Mouse (Mus musculus): ENCODE measurements around the gene Angptl6. TPM values are rescaled to one million over a fixed set of nuclear protein-coding genes. Genes with fewer than 3 reads are reported as not detected.

Angptl6 gene
- polyA plus RNA-seq, 1 experiment from 2014 or later = 2.2 TPM

GRCm38 (mm10) chr9:20888386-20888765, 8.8 kb upstream of the Angptl6 start:
- H3K36me3 ChIP-seq (ENCODE audit: control insufficient read depth, insufficient read depth, low read length) = peaks cover 42% of the 10 kb centered on the region
- H3K4me3 ChIP-seq (ENCODE audit: low read length) = peak overlapping the region; percentile 96
- no peaks in the 10 kb centered on the region for H3K27me3 ChIP-seq (ENCODE audit: control insufficient read depth, insufficient read depth, low read length)
- no peaks in the 10 kb centered on the region for H3K9me3 ChIP-seq (ENCODE audit: control insufficient read depth, low read length)
- 0 out of 2 replicates have a peak, but pooled peaks cover 5% of the 10 kb centered on the region for H3K4me1 ChIP-seq (ENCODE audit: control insufficient read depth, insufficient read depth, low read length)
- peak overlapping the region; percentile 88 for H3K9ac ChIP-seq (ENCODE audit: low read depth, low read length)
- peak overlapping the region; percentile 60 for H3K27ac ChIP-seq (ENCODE audit: low read depth, low read length)
- no peak; the same call in 1 of the 2 replicates for ATAC-seq (ENCODE audit: low FRiP score, low TSS enrichment)
- under 1% methylated on average over 28 of the region's 30 CpGs for WGBS
- H3K4me2 ChIP-seq (replicated peaks; ENCODE audit: low read depth, low read length) = peak overlapping the region; percentile 81

- Histone ChIP-seq H3K36me3 (ENCODE audit: control insufficient read depth, insufficient read depth, low read length) (peaks cover 37% of the 10 kb centered on the region), H3K27me3 (ENCODE audit: control insufficient read depth, insufficient read depth, low read length) (no peaks in the 10 kb centered on the region), H3K9ac (ENCODE audit: low read depth, low read length) (peak within 1 kb of the TSS; percentile 88), H3K9me3 (ENCODE audit: control insufficient read depth, low read length) (no peaks in the 10 kb centered on the region), H3K4me2 (replicated peaks; ENCODE audit: low read depth, low read length) (peak within 1 kb of the TSS; percentile 81), H3K4me3 (ENCODE audit: low read length) (peak within 1 kb of the TSS; percentile 96), H3K4me1 (ENCODE audit: control insufficient read depth, insufficient read depth, low read length) (0 out of 2 replicates have a peak, but pooled peaks cover 5% of the 10 kb centered on the region), H3K27ac (ENCODE audit: low read depth, low read length) (peak within 1 kb of the TSS; percentile 95)
- under 1% methylated on average over 36 of the region's 43 CpGs for WGBS
- peak; percentile 97 for ATAC-seq (ENCODE audit: low FRiP score, low TSS enrichment)
These were observed 8.3 kb upstream of the Angptl6 start, which contains the start of gene Ppan for GRCm38 (mm10) chr9:20887704-20888385. Ppan (plus strand) TSS chr9:20888175.

- ATAC-seq (ENCODE audit: low FRiP score, low TSS enrichment) = no peak
- Histone ChIP-seq H3K27me3 (ENCODE audit: control insufficient read depth, insufficient read depth, low read length) (no peaks in the 10 kb centered on the region), H3K4me1 (ENCODE audit: control insufficient read depth, insufficient read depth, low read length) (0 out of 2 replicates have a peak, but pooled peaks cover 5% of the 10 kb centered on the region), H3K4me3 (ENCODE audit: low read length) (no peak overlapping the region), H3K9ac (ENCODE audit: low read depth, low read length) (no peak overlapping the region), H3K9me3 (ENCODE audit: control insufficient read depth, low read length) (no peaks in the 10 kb centered on the region), H3K27ac (ENCODE audit: low read depth, low read length) (no peak overlapping the region), H3K4me2 (replicated peaks; ENCODE audit: low read depth, low read length) (no peak overlapping the region), H3K36me3 (ENCODE audit: control insufficient read depth, insufficient read depth, low read length) (peaks cover 31% of the 10 kb centered on the region)
- 89% methylated on average over 6 of the region's 6 CpGs for WGBS
These were observed 7.7 kb upstream of the Angptl6 start for GRCm38 (mm10) chr9:20887191-20887590.

GRCm38 (mm10) chr9:20886563-20886962, 7.0 kb upstream of the Angptl6 start:
- 0 out of 2 replicates have a peak, but pooled peaks cover 5% of the 10 kb centered on the region for H3K4me1 ChIP-seq (ENCODE audit: control insufficient read depth, insufficient read depth, low read length)
- 98% methylated on average over 2 of the region's 2 CpGs for WGBS
- H3K9me3 ChIP-seq (ENCODE audit: control insufficient read depth, low read length) = no peaks in the 10 kb centered on the region
- H3K9ac ChIP-seq (ENCODE audit: low read depth, low read length) = no peak overlapping the region
- H3K4me2 ChIP-seq (replicated peaks; ENCODE audit: low read depth, low read length) = no peak overlapping the region
- no peaks in the 10 kb centered on the region for H3K27me3 ChIP-seq (ENCODE audit: control insufficient read depth, insufficient read depth, low read length)
- H3K4me3 ChIP-seq (ENCODE audit: low read length) = no peak overlapping the region
- H3K27ac ChIP-seq (ENCODE audit: low read depth, low read length) = no peak overlapping the region
- H3K36me3 ChIP-seq (ENCODE audit: control insufficient read depth, insufficient read depth, low read length) = peaks cover 24% of the 10 kb centered on the region
- ATAC-seq (ENCODE audit: low FRiP score, low TSS enrichment) = no peak

GRCm38 (mm10) chr9:20878710-20879065, 839 bp downstream of the Angptl6 start:
- Histone ChIP-seq H3K4me2 (replicated peaks; ENCODE audit: low read depth, low read length) (peak overlapping the region; percentile 70), H3K9me3 (ENCODE audit: control insufficient read depth, low read length) (no peaks in the 10 kb centered on the region), H3K4me3 (ENCODE audit: low read length) (peak overlapping the region; percentile 45), H3K9ac (ENCODE audit: low read depth, low read length) (peak overlapping the region; percentile 73), H3K4me1 (ENCODE audit: control insufficient read depth, insufficient read depth, low read length) (no peaks in the 10 kb centered on the region), H3K27me3 (ENCODE audit: control insufficient read depth, insufficient read depth, low read length) (no peaks in the 10 kb centered on the region), H3K27ac (ENCODE audit: low read depth, low read length) (peak overlapping the region; percentile 88), H3K36me3 (ENCODE audit: control insufficient read depth, insufficient read depth, low read length) (no peaks in the 10 kb centered on the region)
- 20% methylated on average over 10 of the region's 10 CpGs for WGBS
- ATAC-seq (ENCODE audit: low FRiP score, low TSS enrichment) = peak; percentile 7

- WGBS = under 1% methylated on average over 69 of the region's 69 CpGs
- peak; percentile 96 for ATAC-seq (ENCODE audit: low FRiP score, low TSS enrichment)
- H3K4me2 ChIP-seq (replicated peaks; ENCODE audit: low read depth, low read length) = peak overlapping the region; percentile 70
These were observed 1.4 kb downstream of the Angptl6 start for GRCm38 (mm10) chr9:20878041-20878709.

GRCm38 (mm10) chr9:20877118-20878040, 2.1 kb downstream of the Angptl6 start:
- peak overlapping the region; percentile 45; the same call in 1 of the 2 replicates for H3K4me3 ChIP-seq (ENCODE audit: low read length)
- no peak; the same call in none of the 2 replicates for ATAC-seq (ENCODE audit: low FRiP score, low TSS enrichment)
- no peak overlapping the region for H3K9ac ChIP-seq (ENCODE audit: low read depth, low read length)
- no peaks in the 10 kb centered on the region for H3K27me3 ChIP-seq (ENCODE audit: control insufficient read depth, insufficient read depth, low read length)
- H3K4me1 ChIP-seq (ENCODE audit: control insufficient read depth, insufficient read depth, low read length) = no peaks in the 10 kb centered on the region
- WGBS = 37% methylated on average over 14 of the region's 14 CpGs
- H3K9me3 ChIP-seq (ENCODE audit: control insufficient read depth, low read length) = no peaks in the 10 kb centered on the region
- no peaks in the 10 kb centered on the region for H3K36me3 ChIP-seq (ENCODE audit: control insufficient read depth, insufficient read depth, low read length)
- peak overlapping the region; percentile 70 for H3K4me2 ChIP-seq (replicated peaks; ENCODE audit: low read depth, low read length)
- no peak overlapping the region for H3K27ac ChIP-seq (ENCODE audit: low read depth, low read length)

More at GRCm38 (mm10) chr9:20878041-20878709, 1.4 kb downstream of the Angptl6 start:
- no peaks in the 10 kb centered on the region for H3K9me3 ChIP-seq (ENCODE audit: control insufficient read depth, low read length)
- no peaks in the 10 kb centered on the region for H3K4me1 ChIP-seq (ENCODE audit: control insufficient read depth, insufficient read depth, low read length)
- H3K4me3 ChIP-seq (ENCODE audit: low read length) = peak overlapping the region; percentile 45
- peak overlapping the region; percentile 73 for H3K9ac ChIP-seq (ENCODE audit: low read depth, low read length)
- H3K36me3 ChIP-seq (ENCODE audit: control insufficient read depth, insufficient read depth, low read length) = no peaks in the 10 kb centered on the region
- H3K27me3 ChIP-seq (ENCODE audit: control insufficient read depth, insufficient read depth, low read length) = no peaks in the 10 kb centered on the region
- H3K27ac ChIP-seq (ENCODE audit: low read depth, low read length) = peak overlapping the region; percentile 88

GRCm38 (mm10) chr9:20876318-20877117, 3.0 kb downstream of the Angptl6 start:
- H3K9me3 ChIP-seq (ENCODE audit: control insufficient read depth, low read length) = no peaks in the 10 kb centered on the region
- H3K27ac ChIP-seq (ENCODE audit: low read depth, low read length) = no peak overlapping the region
- no peaks in the 10 kb centered on the region for H3K4me1 ChIP-seq (ENCODE audit: control insufficient read depth, insufficient read depth, low read length)
- no peak overlapping the region for H3K4me2 ChIP-seq (replicated peaks; ENCODE audit: low read depth, low read length)
- H3K36me3 ChIP-seq (ENCODE audit: control insufficient read depth, insufficient read depth, low read length) = no peaks in the 10 kb centered on the region
- ATAC-seq (ENCODE audit: low FRiP score, low TSS enrichment) = no peak
- H3K27me3 ChIP-seq (ENCODE audit: control insufficient read depth, insufficient read depth, low read length) = no peaks in the 10 kb centered on the region
- 71% methylated on average over 8 of the region's 9 CpGs for WGBS
- no peak overlapping the region for H3K4me3 ChIP-seq (ENCODE audit: low read length)
- no peak overlapping the region for H3K9ac ChIP-seq (ENCODE audit: low read depth, low read length)

Data from kidney, embryonic 14.5 days (tissue).